Mouse (Mus musculus): ENCODE measurements around the gene Zfp40.
"Not testable (repeated sequence)": the region's sequence is repeated elsewhere in the genome, so short reads cannot be mapped to it uniquely, and the experiment has no call there.

Zfp40 gene

DNA sequence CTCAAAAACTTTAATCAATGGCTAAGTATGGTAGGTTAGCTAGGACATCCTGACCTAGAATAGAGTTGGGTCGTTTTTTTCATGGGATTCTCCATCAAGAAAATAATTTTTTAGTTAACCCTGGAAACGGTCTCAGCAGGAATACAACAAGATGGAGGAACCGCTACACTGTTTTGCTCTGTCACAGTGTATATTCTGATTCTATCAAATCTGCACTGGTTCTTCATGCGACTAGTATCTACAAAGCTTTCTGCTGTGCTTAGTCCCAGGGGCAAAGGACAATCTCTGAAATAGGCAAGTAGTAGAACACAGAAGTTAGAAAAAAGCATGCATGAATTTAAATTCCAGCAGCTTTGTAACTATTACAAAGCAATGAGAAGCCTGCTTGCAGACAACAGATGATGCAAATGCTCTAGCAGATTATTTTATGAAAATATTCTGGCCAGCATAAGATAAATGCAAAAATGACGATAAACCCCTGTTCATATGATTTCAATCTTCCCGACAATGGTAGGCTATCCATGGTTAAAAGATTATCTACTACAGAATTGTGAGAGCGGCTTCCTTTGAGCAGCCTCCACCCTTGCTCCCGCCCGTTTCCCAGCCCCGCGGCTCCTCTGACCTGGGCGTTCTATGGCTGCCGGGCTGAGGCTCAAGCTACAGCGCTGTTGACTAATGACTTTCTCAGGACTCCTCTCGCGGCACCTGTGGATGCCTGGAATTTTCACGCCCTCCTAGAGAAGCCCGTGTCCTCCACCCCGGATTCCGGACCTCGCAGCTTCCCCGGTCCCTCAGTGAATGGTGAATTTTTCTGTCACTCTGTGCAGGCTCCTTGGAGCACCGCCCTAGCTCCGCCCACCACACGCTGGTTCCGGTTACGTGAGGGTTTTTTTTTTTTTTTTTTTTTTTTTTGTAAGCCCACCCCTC, at the start of gene Zfp40:
Gene Zfp40, minus strand, starts transcription at position 800 of the 927 bp plus-strand sequence.
- DNase-seq = peak; percentile 92

DNA sequence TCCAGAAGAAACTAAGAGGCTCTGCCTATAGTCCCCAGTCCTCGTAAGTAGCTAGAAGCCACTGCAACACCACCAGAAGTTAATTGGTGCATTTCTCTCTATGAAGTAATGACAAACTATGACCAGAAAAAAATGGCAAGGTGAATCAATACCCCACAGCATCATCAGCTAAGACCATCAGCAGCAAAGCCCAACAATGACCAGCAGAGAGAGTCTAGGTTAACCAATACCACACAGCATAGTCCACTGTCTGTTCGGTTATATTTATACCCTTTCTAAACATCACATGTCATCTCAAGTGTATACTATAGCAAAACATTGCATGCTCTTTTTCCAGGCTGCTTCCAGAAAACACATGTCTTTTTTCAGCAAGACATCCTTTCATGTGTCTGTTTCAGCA, 25.3 kb upstream of the Zfp40 start:
- no peak for DNase-seq

DNA sequence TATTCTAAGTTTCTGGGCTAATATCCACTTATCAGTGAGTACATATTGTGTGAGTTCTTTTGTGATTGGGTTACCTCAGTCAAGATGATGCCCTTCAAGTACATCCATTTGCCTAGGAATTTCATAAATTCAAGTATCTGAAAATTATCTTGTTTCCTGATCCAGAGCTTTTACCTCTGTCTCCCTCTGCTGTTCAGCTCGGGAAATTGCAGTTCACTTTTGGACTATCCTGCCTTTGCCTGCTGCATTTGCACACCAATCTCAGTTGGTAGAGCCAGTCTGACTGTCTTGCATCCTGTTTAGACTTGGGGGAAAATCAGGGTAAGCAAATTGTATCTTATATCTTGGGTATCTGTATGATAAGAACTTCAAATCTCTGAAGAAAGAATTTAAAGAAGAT, 6.8 kb upstream of the Zfp40 start:
- not testable (repeated sequence) for DNase-seq

- peak; percentile 56 for DNase-seq
These were observed 389 bp upstream of the Zfp40 start for GRCm38 (mm10) chr17:23193441-23193840.

DNA sequence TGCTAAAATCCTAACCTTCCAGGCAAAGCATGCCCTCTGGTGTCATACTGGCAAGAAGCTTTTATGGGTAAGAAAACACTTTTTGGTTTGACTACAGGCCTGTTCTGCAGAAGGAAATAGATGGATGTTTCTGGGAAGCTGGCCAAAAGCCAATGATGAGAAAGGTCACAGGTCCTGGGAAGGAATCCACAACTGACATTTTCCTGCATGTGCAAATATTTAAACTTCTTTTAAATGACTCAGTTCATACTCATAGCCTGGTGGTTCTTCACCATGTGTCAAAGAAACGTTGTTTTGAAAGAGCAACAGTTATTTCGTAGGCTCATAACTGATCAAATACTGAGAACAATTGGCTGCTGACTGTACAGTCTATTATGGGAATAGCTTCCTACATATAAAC, 5.4 kb downstream of the Zfp40 start:
- no peak for DNase-seq

All from layer of hippocampus, adult 9-11 months (tissue).